Mouse (Mus musculus) embryonic fibroblast, embryonic 13.5 days (primary cell): ENCODE results near the gene Cep63. TPM values are rescaled to one million over a fixed set of nuclear protein-coding genes. Genes with fewer than 3 reads are reported as not detected.

Experiments
- H3K27ac ChIP-seq: 2 replicates; pipeline ENCODE4 v1.5.1; 2012; ENCODE audit warnings: low read length, control low read depth, inconsistent platforms; ENCODE audit not compliant: insufficient read depth
- H3K4me1 ChIP-seq: 2 replicates; pipeline ENCODE4 v1.6.1; 2011; ENCODE audit warnings: low read length; ENCODE audit not compliant: control insufficient read depth, insufficient read depth
- H3K4me3 ChIP-seq: 2 replicates; pipeline ENCODE4 v1.5.1; 2011; ENCODE audit warnings: mild to moderate bottlenecking, control low read depth, low read length; ENCODE audit not compliant: insufficient read depth
- CTCF ChIP-seq: IDR thresholded peaks from 2 replicates; pipeline ENCODE4 v1.5.1; 2011; ENCODE audit warnings: mild to moderate bottlenecking, control low read depth, low read length, moderate library complexity, borderline replicate concordance; ENCODE audit not compliant: insufficient read depth
- POLR2A ChIP-seq: IDR thresholded peaks from 2 replicates; pipeline ENCODE4 v1.6.1; 2011; ENCODE audit warnings: low read depth, mild to moderate bottlenecking, control low read depth, low read length, moderate library complexity
- polyA plus RNA-seq: library from polyadenylated mRNA; stranded (reverse); fragments of >200 nt; gene quantifications from 2 replicates; pipeline ENCODE4 v1.2.4, GENCODE M21; 2011; ENCODE audit warnings: low read depth; ENCODE audit not compliant: missing spikeins, insufficient read length

Cep63 gene
- polyA plus RNA-seq, 1 experiment, result 22.8 TPM

DNA sequence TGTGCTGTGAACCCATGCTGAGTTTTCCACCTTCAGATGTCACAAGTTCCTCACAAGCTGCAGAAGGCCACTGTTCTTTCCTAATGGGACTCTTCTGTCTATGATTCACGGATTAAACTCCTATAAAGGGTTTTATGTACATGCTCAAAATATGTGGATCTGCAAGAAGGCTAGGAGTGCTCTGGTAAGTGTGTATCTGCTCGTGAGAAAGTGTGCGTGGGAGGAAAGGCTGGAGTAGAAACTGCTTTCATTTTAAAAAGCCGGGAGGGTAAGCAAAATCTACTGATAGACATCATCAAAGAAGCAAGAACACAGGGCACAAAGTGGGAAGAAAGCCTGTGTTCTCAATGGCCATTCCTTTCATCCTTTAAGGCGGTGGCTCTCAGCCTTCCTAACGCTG is 20.7 kb upstream of the Cep63 start:
- Histone ChIP-seq H3K4me3 (no peak overlapping the region), H3K4me1 (peaks cover 49% of the 10 kb centered on the region), H3K27ac (peak overlapping the region; percentile 98)
- TF ChIP-seq POLR2A, result no peak
- no peak for TF ChIP-seq CTCF

DNA sequence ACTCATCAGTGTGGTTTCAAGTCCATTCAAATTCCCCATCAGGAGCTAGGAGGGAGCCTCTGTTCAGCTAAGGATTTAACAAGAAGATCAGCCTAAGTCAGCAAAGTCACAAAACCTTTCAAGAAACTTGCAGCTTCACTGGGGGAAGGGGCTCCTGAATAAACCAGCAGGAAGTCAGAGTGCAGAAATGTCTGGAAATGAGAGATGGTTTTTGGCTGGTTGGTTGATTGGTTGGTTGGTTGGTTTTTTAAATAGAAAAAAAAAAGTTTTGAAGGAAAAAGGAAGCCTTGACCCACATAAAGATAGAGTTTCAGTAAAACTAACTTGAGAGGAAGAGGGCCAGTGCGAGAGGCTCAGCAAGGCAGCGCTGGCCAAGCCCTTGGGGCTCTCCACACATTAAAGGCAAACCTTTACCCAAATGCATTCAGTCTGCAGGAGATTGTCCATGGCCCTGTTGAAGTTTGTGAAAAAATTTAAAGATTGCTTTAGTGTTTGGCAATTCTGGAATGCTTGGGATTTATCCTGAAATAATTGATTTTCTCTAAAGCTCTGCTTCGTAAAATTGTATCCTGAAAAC is 18.9 kb upstream of the Cep63 start:
- Histone ChIP-seq H3K4me1 (peaks cover 44% of the 10 kb centered on the region), H3K27ac (peak overlapping the region; percentile 98), H3K4me3 (no peak overlapping the region)
- TF ChIP-seq CTCF (no peak), POLR2A (no peak)

DNA sequence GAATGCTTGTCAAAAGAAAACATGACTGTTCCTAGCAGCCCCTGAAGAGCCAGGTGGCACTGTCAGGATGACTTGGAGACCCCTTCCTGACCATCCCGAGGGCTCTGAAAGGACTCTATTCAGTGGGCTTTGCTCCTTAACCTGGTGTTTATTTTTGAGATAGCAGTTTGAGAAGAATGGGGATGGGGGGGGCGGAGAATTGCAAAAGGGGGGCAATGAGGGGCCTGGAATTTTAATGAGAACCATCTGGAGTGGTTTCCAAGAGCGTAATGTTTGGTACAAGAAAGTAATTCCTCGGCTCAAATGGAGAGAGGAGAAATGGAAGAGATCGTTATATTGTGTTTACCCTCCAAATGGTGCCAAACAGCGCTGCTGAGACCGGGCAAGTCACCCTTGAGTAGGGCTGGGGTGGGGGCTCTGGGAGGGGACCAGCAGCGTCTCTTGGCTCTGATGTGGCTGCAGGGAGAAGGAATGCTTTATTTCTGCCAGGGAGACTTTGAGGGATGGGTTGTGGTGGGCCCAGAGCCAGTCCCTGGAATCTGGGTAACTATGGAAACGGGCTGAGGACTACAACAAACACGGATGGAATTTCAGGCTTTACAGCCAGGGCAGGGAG is 17.3 kb upstream of the Cep63 start:
- Histone ChIP-seq H3K4me1 (peaks cover 43% of the 10 kb centered on the region), H3K27ac (peak overlapping the region; percentile 98), H3K4me3 (no peak overlapping the region)
- TF ChIP-seq POLR2A, result no peak
- no peak for TF ChIP-seq CTCF

DNA sequence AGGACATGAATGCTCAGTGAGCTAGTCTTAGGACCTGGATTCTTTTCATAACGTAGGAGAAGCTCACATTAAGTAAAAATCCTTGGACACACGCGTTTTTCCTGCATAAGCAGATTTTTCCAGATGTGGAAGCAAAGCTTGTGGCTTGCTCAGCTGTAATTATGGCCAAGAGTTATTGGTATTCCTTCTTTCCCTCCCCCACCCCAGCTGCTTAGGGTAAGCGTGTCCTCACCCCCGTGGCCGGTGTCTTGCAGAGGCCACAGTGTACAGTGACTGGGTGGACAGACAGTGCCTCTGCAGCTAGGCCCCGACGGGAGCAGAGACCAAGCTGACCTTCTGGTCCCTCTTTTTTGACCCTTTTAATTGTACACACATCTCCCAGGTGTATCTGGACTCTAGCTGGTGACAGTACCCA is 16.7 kb upstream of the Cep63 start:
- Histone ChIP-seq H3K27ac (peak overlapping the region; percentile 98), H3K4me1 (peaks cover 44% of the 10 kb centered on the region), H3K4me3 (no peak overlapping the region)
- TF ChIP-seq CTCF (no peak), POLR2A (0 out of 2 replicates have a peak, but pooled peaks have one; percentile 3)

DNA sequence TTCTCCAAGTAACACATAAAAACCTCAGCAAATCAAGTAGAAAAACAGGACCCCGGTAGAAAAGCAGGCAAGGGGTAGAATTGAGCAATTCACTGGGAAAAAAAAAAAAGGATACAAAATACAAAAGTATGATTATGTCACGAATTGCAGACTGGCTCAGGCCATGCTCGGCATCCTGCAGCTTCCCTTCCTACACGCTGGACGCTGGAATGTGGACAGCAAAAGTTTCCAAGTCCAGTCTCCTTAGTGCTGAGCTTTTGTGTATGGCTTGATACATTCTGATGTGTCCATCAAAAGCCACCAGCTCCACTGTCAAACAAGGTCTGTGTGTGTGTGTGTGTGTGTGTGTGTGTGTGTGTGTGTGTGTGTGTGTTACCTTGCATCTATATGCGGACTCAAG is 15.2 kb upstream of the Cep63 start:
- H3K4me3 ChIP-seq, result no peak overlapping the region
- peaks cover 49% of the 10 kb centered on the region for H3K4me1 ChIP-seq
- TF ChIP-seq POLR2A, result no peak
- TF ChIP-seq CTCF, result no peak
- peak overlapping the region; percentile 98 for H3K27ac ChIP-seq

DNA sequence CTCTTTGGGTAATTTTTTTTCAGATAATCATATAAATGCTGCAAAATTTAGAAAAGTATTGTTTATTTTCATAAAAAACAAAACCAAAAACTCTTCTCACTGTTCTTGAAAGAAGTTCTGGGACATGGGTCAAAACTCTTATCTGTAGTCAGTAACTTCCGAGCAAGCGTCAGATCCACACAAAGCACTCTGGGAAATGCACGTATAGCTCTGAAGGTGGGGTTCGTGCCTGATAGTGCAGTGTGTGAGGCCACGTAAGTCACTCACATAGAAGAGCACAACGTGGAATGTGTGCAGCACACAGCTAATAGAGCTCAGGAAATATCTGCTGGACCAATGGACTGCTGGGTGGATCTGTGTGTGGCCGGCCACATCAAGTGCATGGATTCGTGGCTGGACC is 13.2 kb upstream of the Cep63 start:
- Histone ChIP-seq H3K4me3 (no peak overlapping the region), H3K27ac (peak overlapping the region; percentile 70), H3K4me1 (peaks cover 38% of the 10 kb centered on the region)
- TF ChIP-seq CTCF (no peak), POLR2A (no peak)

DNA sequence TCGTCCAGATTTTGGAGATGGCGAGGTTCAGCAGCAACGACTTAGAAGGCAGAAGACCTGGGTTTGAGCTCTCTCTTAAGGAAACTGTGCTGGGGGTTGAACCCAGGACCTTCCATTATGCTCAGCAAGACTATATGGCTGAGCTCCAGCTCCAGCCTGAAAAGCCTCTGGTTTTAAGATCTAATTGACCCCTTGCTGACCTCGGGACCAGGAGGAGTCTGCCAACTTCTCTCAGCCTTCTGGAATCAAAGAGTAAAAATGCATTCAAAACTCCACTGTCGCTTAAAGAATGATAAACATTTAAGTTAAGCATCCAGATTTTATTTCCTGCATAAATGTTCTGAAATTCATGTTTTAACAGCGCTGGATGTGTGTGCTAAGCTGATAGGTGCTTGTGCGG is 12.6 kb upstream of the Cep63 start:
- TF ChIP-seq POLR2A (no peak), CTCF (no peak)
- Histone ChIP-seq H3K4me3 (no peak overlapping the region), H3K27ac (peak overlapping the region; percentile 70), H3K4me1 (peaks cover 37% of the 10 kb centered on the region)

DNA sequence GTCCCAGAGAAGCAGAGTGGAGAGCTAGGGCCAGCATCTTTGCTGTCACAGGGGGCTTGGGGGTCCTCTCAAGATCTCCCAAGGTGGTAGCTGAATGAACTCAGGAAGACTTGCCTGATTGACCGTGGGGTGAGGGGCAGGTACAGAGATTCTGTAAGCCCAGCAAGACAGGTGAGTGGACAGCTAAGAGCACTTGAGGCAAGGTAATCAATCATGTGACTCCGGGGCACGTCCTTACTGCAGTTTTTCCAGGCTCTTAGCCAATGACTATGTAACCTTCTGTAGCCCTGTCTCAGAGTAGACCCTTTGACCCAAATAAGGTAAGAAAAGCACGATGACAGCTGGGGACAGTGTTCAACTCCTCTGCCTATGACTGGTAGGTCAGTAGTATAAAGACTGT is 10.8 kb upstream of the Cep63 start:
- TF ChIP-seq CTCF (no peak), POLR2A (0 out of 2 replicates have a peak, but pooled peaks have one; percentile 19)
- H3K4me1 ChIP-seq, result peaks cover 28% of the 10 kb centered on the region
- no peak overlapping the region for H3K4me3 ChIP-seq
- H3K27ac ChIP-seq, result peak overlapping the region; percentile 66

DNA sequence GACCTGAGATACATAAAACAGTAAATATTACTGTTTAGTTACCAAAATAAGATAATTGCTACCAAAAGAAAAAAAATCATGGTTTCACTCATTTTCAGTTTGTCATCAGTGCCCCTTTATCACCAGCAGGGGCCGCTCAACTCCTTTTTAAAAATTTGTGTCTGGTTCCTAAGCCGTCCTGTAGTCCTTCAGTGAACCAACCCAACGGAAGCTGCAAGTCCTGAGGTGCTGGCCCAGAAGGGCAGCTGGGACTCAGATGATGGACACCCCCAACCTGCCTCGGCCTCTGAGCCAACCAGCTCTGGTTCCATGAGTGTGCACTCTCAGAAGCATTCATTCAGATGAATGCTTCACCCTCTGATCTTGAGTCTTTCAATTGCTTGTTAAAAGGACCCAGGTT is 10.2 kb upstream of the Cep63 start:
- H3K4me3 ChIP-seq, result no peak overlapping the region
- peaks cover 27% of the 10 kb centered on the region for H3K4me1 ChIP-seq
- H3K27ac ChIP-seq, result peak overlapping the region; percentile 66
- TF ChIP-seq CTCF (no peak), POLR2A (no peak)

DNA sequence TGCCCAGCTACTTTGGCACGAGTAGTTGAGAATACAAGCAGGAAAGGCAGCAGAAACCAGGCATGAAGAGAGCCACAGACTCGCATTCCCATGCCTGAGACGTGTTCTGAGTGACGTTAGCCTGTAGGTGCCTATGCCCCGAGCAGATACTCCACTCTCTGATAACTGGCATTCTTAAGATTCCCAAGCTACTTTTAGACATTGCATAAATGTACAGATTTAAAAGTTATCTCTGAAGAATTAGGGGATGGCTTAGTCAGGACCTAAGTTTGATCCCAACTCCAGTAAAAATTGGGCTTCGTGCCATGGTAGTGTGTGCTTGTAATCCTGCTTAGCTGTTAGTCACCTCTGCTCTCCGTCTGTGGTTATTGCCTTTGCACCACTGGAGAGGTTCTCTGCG is 8.1 kb upstream of the Cep63 start:
- no peak overlapping the region for H3K4me3 ChIP-seq
- no peak for TF ChIP-seq POLR2A
- no peak for TF ChIP-seq CTCF
- peaks cover 23% of the 10 kb centered on the region for H3K4me1 ChIP-seq

DNA sequence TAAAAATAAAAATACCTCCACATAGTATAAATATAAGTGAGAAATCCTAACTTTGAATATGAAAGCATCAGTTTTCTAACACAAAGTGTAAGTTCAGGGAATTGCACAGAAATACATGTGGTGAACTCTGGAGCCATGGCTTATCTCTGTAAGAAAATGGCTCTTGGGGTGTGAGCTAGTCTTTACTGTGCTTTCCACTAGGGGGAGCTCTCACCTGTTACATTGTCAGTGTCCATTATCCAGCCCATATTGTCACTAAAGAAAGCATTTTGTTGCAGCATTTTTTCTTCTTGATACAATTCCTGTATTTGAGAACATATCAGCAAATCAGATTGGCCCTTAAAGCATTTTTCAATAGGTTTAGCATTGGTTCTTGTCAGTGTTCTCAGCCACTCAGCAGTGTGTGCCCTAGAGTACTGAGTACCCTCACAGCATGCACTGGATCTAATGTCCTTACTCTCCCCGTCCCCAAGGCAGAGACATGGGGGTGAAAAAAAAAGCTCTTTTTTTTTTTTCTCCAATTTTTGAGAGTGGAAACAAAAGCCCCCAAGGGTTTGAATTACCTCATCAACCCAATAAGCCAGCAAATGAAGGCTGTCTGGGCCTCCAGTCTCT is 6.7 kb upstream of the Cep63 start:
- TF ChIP-seq POLR2A (no peak), CTCF (no peak)
- peak overlapping the region; percentile 59; the same call in 1 of the 2 replicates for H3K27ac ChIP-seq
- no peak overlapping the region for H3K4me3 ChIP-seq
- peaks cover 16% of the 10 kb centered on the region for H3K4me1 ChIP-seq

More for the DNA sequence above, 8.1 kb upstream of the Cep63 start:
- peak overlapping the region; percentile 69 for H3K27ac ChIP-seq
